Mouse (Mus musculus): ENCODE measurements at regions not wholly inside any gene's neighbourhood (a gene's known extent, or its start where the extent isn't known, plus 50 kb on each side); places are given as distances from the start of the nearest gene placed in this dataset.

- H3K4me3 ChIP-seq (ENCODE audit: low read depth, low read length): no peak overlapping the region
- peaks cover 10% of the 10 kb centered on the region; the same call in 1 of the 2 replicates for H3K27me3 ChIP-seq (ENCODE audit: insufficient read depth, low read length)
- TF ChIP-seq GATA2 (IDR thresholded peaks at IDR 0.05; ENCODE audit: borderline replicate concordance, low read depth, low read length) (no peak), CTCF (IDR thresholded peaks at IDR 0.05; ENCODE audit: low read depth, low read length) (no peak), POLR2AphosphoS5 (IDR thresholded peaks at IDR 0.05; ENCODE audit: insufficient replicate concordance, low read depth, low read length) (no peak), TAL1 (conservative IDR thresholded peaks at IDR 0.05; ENCODE audit: low read depth, low read length) (no peak), GATA1 (IDR thresholded peaks at IDR 0.05; ENCODE audit: borderline replicate concordance, low read length) (no peak)
- ATAC-seq (ENCODE audit: extremely low read depth, insufficient number of reproducible peaks, low FRiP score, poor library complexity, severe bottlenecking) (no peak), DNase-seq (ENCODE audit: low spot score) (no peak)
- no peaks in the 10 kb centered on the region for H3K36me3 ChIP-seq (replicated peaks)
- peaks cover 4% of the 10 kb centered on the region for H3K9me3 ChIP-seq (replicated peaks)
- peaks cover 50% of the 10 kb centered on the region for H3K4me1 ChIP-seq (ENCODE audit: insufficient read depth, low read depth, low read length)
Observed at GRCm38 (mm10) chr2:116977771-116978600, 99.5 kb downstream of the Tmco5 start.

GRCm38 (mm10) chr2:116978809-116979208 is 100.3 kb downstream of the Tmco5 start:
- peaks cover 43% of the 10 kb centered on the region for H3K4me1 ChIP-seq (ENCODE audit: insufficient read depth, low read depth, low read length)
- TF ChIP-seq POLR2AphosphoS5 (IDR thresholded peaks at IDR 0.05; ENCODE audit: insufficient replicate concordance, low read depth, low read length) (no peak), GATA1 (IDR thresholded peaks at IDR 0.05; ENCODE audit: borderline replicate concordance, low read length) (no peak), GATA2 (IDR thresholded peaks at IDR 0.05; ENCODE audit: borderline replicate concordance, low read depth, low read length) (no peak), CTCF (IDR thresholded peaks at IDR 0.05; ENCODE audit: low read depth, low read length) (no peak)
- no peak overlapping the region for H3K4me3 ChIP-seq (ENCODE audit: low read depth, low read length)
- H3K27me3 ChIP-seq (ENCODE audit: insufficient read depth, low read length): peaks cover 10% of the 10 kb centered on the region; the same call in 1 of the 2 replicates
- DNase-seq (ENCODE audit: low spot score) (no peak), ATAC-seq (ENCODE audit: extremely low read depth, insufficient number of reproducible peaks, low FRiP score, poor library complexity, severe bottlenecking) (no peak)
- H3K36me3 ChIP-seq (replicated peaks): no peaks in the 10 kb centered on the region
- H3K9me3 ChIP-seq (replicated peaks): peaks cover 4% of the 10 kb centered on the region

GRCm38 (mm10) chr2:116979561-116980391 is 101.3 kb downstream of the Tmco5 start:
- peaks cover 46% of the 10 kb centered on the region for H3K4me1 ChIP-seq (ENCODE audit: insufficient read depth, low read depth, low read length)

DNA sequence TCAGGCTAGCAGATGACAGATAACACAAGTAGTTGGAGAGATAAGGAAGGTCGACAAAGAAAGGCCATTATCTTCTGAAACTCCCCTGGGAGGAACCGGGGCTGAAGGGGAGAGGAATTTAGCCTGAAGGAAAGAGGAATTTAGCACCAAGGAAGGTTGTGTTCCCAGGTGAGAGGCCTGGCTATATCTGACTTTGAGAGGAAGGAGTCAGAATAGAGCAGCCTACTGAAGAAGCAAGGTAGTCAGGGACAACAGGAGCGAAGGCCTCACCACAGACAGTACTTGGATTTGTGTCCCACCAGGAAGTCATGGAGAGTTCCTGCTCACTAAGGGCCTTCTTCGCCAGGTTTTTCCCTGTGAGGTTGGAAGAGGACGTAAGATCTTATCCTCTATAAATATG is 102.2 kb downstream of the Tmco5 start:
- ATAC-seq (ENCODE audit: extremely low read depth, insufficient number of reproducible peaks, low FRiP score, poor library complexity, severe bottlenecking) (no peak), DNase-seq (ENCODE audit: low spot score) (no peak)
- Histone ChIP-seq H3K4me1 (ENCODE audit: insufficient read depth, low read depth, low read length) (peaks cover 46% of the 10 kb centered on the region), H3K4me3 (ENCODE audit: low read depth, low read length) (no peak overlapping the region), H3K36me3 (replicated peaks) (no peaks in the 10 kb centered on the region), H3K27me3 (ENCODE audit: insufficient read depth, low read length) (peaks cover 2% of the 10 kb centered on the region; the same call in 1 of the 2 replicates), H3K9me3 (replicated peaks) (peaks cover 4% of the 10 kb centered on the region)
- TF ChIP-seq GATA1 (IDR thresholded peaks at IDR 0.05; ENCODE audit: borderline replicate concordance, low read length) (no peak), CTCF (IDR thresholded peaks at IDR 0.05; ENCODE audit: low read depth, low read length) (no peak), GATA2 (IDR thresholded peaks at IDR 0.05; ENCODE audit: borderline replicate concordance, low read depth, low read length) (no peak), POLR2AphosphoS5 (IDR thresholded peaks at IDR 0.05; ENCODE audit: insufficient replicate concordance, low read depth, low read length) (no peak), TAL1 (conservative IDR thresholded peaks at IDR 0.05; ENCODE audit: low read depth, low read length) (no peak)

More at GRCm38 (mm10) chr2:116979561-116980391, 101.3 kb downstream of the Tmco5 start:
- peaks cover 4% of the 10 kb centered on the region for H3K9me3 ChIP-seq (replicated peaks)
- peaks cover 10% of the 10 kb centered on the region; the same call in 1 of the 2 replicates for H3K27me3 ChIP-seq (ENCODE audit: insufficient read depth, low read length)
- no peak for ATAC-seq (ENCODE audit: extremely low read depth, insufficient number of reproducible peaks, low FRiP score, poor library complexity, severe bottlenecking)
- no peak overlapping the region for H3K4me3 ChIP-seq (ENCODE audit: low read depth, low read length)
- H3K36me3 ChIP-seq (replicated peaks): no peaks in the 10 kb centered on the region
- DNase-seq (ENCODE audit: low spot score): no peak
- TF ChIP-seq CTCF (IDR thresholded peaks at IDR 0.05; ENCODE audit: low read depth, low read length) (no peak), GATA2 (IDR thresholded peaks at IDR 0.05; ENCODE audit: borderline replicate concordance, low read depth, low read length) (no peak), GATA1 (IDR thresholded peaks at IDR 0.05; ENCODE audit: borderline replicate concordance, low read length) (no peak), POLR2AphosphoS5 (IDR thresholded peaks at IDR 0.05; ENCODE audit: insufficient replicate concordance, low read depth, low read length) (no peak), TAL1 (conservative IDR thresholded peaks at IDR 0.05; ENCODE audit: low read depth, low read length) (no peak)

DNA sequence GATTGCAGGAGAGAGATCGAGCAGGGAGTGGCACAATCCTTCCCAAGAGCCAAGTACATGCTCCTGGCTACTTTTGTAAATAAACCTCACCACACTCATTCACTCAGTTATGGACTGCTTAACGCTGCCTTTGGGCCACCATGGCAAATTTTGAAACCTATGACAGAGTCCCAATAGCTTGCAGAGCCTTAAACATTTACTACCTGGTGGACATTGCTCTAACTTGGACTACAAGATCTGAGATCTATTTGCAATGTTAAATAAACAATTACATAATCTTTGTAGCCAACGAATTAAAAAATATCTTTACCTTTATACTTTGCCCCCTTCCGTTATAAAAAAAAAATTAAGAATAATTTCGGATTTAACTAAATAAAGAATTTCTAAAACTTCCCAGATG is 104.9 kb downstream of the Tmco5 start:
- DNase-seq (ENCODE audit: low spot score) (no peak), ATAC-seq (ENCODE audit: extremely low read depth, insufficient number of reproducible peaks, low FRiP score, poor library complexity, severe bottlenecking) (no peak)
- Histone ChIP-seq H3K4me1 (ENCODE audit: insufficient read depth, low read depth, low read length) (peaks cover 36% of the 10 kb centered on the region), H3K36me3 (replicated peaks) (no peaks in the 10 kb centered on the region), H3K9me3 (replicated peaks) (peaks cover 4% of the 10 kb centered on the region), H3K27me3 (ENCODE audit: insufficient read depth, low read length) (no peaks in the 10 kb centered on the region), H3K4me3 (ENCODE audit: low read depth, low read length) (no peak overlapping the region)
- TF ChIP-seq GATA1 (IDR thresholded peaks at IDR 0.05; ENCODE audit: borderline replicate concordance, low read length) (no peak), CTCF (IDR thresholded peaks at IDR 0.05; ENCODE audit: low read depth, low read length) (no peak), POLR2AphosphoS5 (IDR thresholded peaks at IDR 0.05; ENCODE audit: insufficient replicate concordance, low read depth, low read length) (no peak), TAL1 (conservative IDR thresholded peaks at IDR 0.05; ENCODE audit: low read depth, low read length) (no peak), GATA2 (IDR thresholded peaks at IDR 0.05; ENCODE audit: borderline replicate concordance, low read depth, low read length) (no peak)
